Mouse (Mus musculus) forebrain, embryonic 12.5 days (tissue): ENCODE results near the gene Znrd1as. TPM values are rescaled to one million over a fixed set of nuclear protein-coding genes. Genes with fewer than 3 reads are reported as not detected.
A peak's percentile ranks its signal among the peaks of the same experiment; 100 is the strongest.

Experiments used
- ATAC-seq: fragments of 200-750 bp; cut with Nextera tagmentation; 2 replicates; pipeline ENCODE4 v1.8.0; 2017; ENCODE audit warnings: moderate TSS enrichment; ENCODE audit not compliant: low FRiP score
- H3K27ac ChIP-seq: fragments of 300-500 bp; sonication (generic); 2 replicates; pipeline ENCODE4 v1.5.1; 2016; ENCODE audit warnings: mild to moderate bottlenecking
- H3K27me3 ChIP-seq: fragments of 300-500 bp; sonication (generic); 2 replicates; pipeline ENCODE4 v1.6.1; 2016; ENCODE audit warnings: mild to moderate bottlenecking
- H3K36me3 ChIP-seq: fragments of 300-500 bp; sonication (generic); replicated peaks from 2 replicates; pipeline ENCODE4 v1.6.1; 2016; ENCODE audit warnings: mild to moderate bottlenecking
- H3K4me1 ChIP-seq: fragments of 300-500 bp; sonication (generic); 2 replicates; pipeline ENCODE4 v1.6.1; 2016
- H3K4me2 ChIP-seq: fragments of 300-500 bp; sonication (generic); 2 replicates; pipeline ENCODE4 v1.6.1; 2016; ENCODE audit warnings: mild to moderate bottlenecking, moderate library complexity
- H3K4me3 ChIP-seq: fragments of 300-500 bp; sonication (generic); replicated peaks from 2 replicates; pipeline ENCODE4 v1.5.1; 2016; ENCODE audit warnings: mild to moderate bottlenecking
- H3K9ac ChIP-seq: fragments of 300-500 bp; sonication (generic); 2 replicates; pipeline ENCODE4 v1.6.1; 2016; ENCODE audit warnings: mild to moderate bottlenecking
- H3K9me3 ChIP-seq: fragments of 300-500 bp; sonication (generic); 2 replicates; pipeline ENCODE4 v1.6.1; 2016
- WGBS: fragments of 180-500 bp; shearing (Covaris S2); methylation state at CpG from one replicate; pipeline ENCODE4 v1.1.7; 2016; 5-methylcytosine and 5-hydroxymethylcytosine counted together
- polyA plus RNA-seq: library from polyadenylated mRNA; unstranded; fragments of >200 nt; fragmentation: Nextera tagmentation; extraction: Ambion mirVana; gene quantifications from 2 replicates; pipeline ENCODE4 v1.2.1, GENCODE M21; 2016

Znrd1as gene
- polyA plus RNA-seq = 7.1 and 7.7 TPM in 2 replicates

- under 1% methylated on average over 46 of the region's 46 CpGs for WGBS
- peak within 1 kb of the TSS; percentile 82 for H3K4me2 ChIP-seq
- H3K4me3 ChIP-seq = peak within 1 kb of the TSS; percentile 67
- peak within 1 kb of the TSS; percentile 79 for H3K9ac ChIP-seq
- peak; percentile 98 for ATAC-seq
- H3K27ac ChIP-seq = peak within 1 kb of the TSS; percentile 68
- peaks cover 15% of the 10 kb centered on the region for H3K4me1 ChIP-seq
- H3K36me3 ChIP-seq = 0 out of 2 replicates have a peak, but pooled peaks cover 3% of the 10 kb centered on the region
- no peaks in the 10 kb centered on the region for H3K27me3 ChIP-seq
- no peaks in the 10 kb centered on the region for H3K9me3 ChIP-seq
Measured at GRCm38 (mm10) chr17:36957999-36958743, at the start of gene Znrd1as, which contains the start of gene Znrd1. TSS of gene Znrd1as (plus strand) at chr17:36958592. TSS of gene Znrd1 (minus strand) at chr17:36958559.

- 58% methylated on average over 4 of the region's 4 CpGs for WGBS
- H3K27me3 ChIP-seq = no peaks in the 10 kb centered on the region
- no peaks in the 10 kb centered on the region for H3K4me1 ChIP-seq
- no peak overlapping the region for H3K4me3 ChIP-seq
- H3K9ac ChIP-seq = no peak overlapping the region
- no peaks in the 10 kb centered on the region for H3K9me3 ChIP-seq
- no peak overlapping the region for H3K27ac ChIP-seq
- ATAC-seq = no peak
- H3K36me3 ChIP-seq = no peaks in the 10 kb centered on the region
- H3K4me2 ChIP-seq = no peak overlapping the region
Measured at GRCm38 (mm10) chr17:36909802-36910201, 48.6 kb upstream of the Znrd1as start.

GRCm38 (mm10) chr17:36912031-36912430, 46.4 kb upstream of the Znrd1as start:
- Histone ChIP-seq H3K27ac (no peak overlapping the region), H3K4me3 (no peak overlapping the region), H3K9ac (no peak overlapping the region), H3K9me3 (no peaks in the 10 kb centered on the region), H3K27me3 (no peaks in the 10 kb centered on the region), H3K4me2 (no peak overlapping the region), H3K36me3 (no peaks in the 10 kb centered on the region), H3K4me1 (no peaks in the 10 kb centered on the region)
- 76% methylated on average over 2 of the region's 2 CpGs for WGBS
- no peak for ATAC-seq

DNA sequence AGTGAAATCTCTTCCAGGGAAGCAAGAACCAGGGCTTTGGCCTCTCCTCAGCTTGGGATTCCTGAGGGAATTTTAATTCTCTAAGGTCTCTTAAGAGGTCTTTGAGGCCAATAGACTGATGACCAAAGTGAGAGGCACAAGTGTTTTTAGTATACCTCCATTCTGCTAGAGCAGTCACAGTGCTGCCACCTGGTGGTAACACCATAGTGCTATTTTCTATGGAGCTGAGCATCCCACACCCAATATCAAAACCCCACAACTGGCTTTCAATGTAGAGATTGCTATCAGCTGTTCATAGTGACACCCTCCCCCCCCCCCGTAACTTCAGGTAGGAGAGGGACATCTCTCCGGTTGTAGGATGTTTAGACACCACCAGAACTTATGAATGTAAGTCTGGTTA, 44.3 kb upstream of the Znrd1as start:
- 15% methylated on average over 2 of the region's 2 CpGs for WGBS
- Histone ChIP-seq H3K4me1 (no peaks in the 10 kb centered on the region), H3K4me2 (no peak overlapping the region), H3K27me3 (no peaks in the 10 kb centered on the region), H3K9ac (no peak overlapping the region), H3K36me3 (no peaks in the 10 kb centered on the region), H3K4me3 (no peak overlapping the region), H3K9me3 (no peaks in the 10 kb centered on the region), H3K27ac (no peak overlapping the region)
- no peak for ATAC-seq

DNA sequence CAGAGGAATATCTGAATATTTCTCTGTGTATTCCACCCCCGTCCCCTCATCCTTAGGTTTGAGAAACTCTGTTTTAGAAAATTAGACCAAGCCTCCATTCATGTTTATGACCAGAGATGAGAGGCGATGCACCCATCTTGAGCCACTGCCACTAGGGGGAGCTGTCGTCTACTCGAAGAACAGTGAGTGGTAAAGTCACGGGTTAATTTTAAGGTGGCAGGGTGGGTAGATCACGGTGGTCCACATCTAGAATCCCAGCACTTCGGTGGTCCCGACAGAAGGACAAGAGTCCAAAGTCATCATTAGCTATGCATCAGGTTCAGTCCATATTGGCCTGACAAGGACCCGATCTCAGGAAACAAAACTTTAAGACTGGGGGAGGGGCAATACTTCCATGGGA, 43.3 kb upstream of the Znrd1as start:
- Histone ChIP-seq H3K4me3 (no peak overlapping the region), H3K4me2 (no peak overlapping the region), H3K9me3 (no peaks in the 10 kb centered on the region), H3K27ac (no peak overlapping the region), H3K9ac (no peak overlapping the region), H3K4me1 (no peaks in the 10 kb centered on the region), H3K27me3 (no peaks in the 10 kb centered on the region), H3K36me3 (no peaks in the 10 kb centered on the region)
- WGBS = 17% methylated on average over 9 of the region's 9 CpGs
- ATAC-seq = peak; percentile 39; the same call in 1 of the 2 replicates

- whole genome bisulfite sequencing = 60% methylated on average over 15 of the region's 15 CpGs
Measured at GRCm38 (mm10) chr17:36920239-36920638, 38.2 kb upstream of the Znrd1as start.

DNA sequence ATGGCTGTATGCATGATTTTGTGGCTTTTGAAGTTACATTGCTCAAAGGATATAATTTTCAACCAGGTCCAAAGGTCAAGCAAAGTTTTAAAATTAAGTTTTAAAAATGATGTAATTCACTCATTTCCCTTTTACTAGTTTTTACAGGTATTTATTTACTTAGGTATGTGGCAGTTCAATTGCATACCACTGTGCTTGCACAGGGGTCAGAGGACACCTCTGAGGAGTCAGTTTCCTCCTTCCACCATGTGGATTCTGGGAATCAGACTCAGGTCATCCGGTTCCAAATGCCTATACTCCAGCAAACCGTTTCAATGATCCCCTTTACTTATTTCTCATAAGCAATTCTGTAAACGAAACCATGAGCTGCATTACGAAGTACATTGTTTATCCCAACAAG, 35.7 kb upstream of the Znrd1as start:
- Histone ChIP-seq H3K4me2 (no peak overlapping the region), H3K9me3 (no peaks in the 10 kb centered on the region), H3K9ac (no peak overlapping the region), H3K36me3 (no peaks in the 10 kb centered on the region), H3K27me3 (0 out of 2 replicates have a peak, but pooled peaks cover 7% of the 10 kb centered on the region), H3K4me1 (no peaks in the 10 kb centered on the region), H3K4me3 (no peak overlapping the region), H3K27ac (no peak overlapping the region)
- ATAC-seq = no peak
- WGBS = 89% methylated on average over 4 of the region's 4 CpGs

More at GRCm38 (mm10) chr17:36920239-36920638, 38.2 kb upstream of the Znrd1as start:
- Histone ChIP-seq H3K9ac (no peak overlapping the region), H3K9me3 (no peaks in the 10 kb centered on the region), H3K36me3 (no peaks in the 10 kb centered on the region), H3K27me3 (0 out of 2 replicates have a peak, but pooled peaks cover 3% of the 10 kb centered on the region), H3K4me2 (no peak overlapping the region), H3K4me1 (no peaks in the 10 kb centered on the region), H3K27ac (no peak overlapping the region), H3K4me3 (no peak overlapping the region)
- no peak for ATAC-seq

DNA sequence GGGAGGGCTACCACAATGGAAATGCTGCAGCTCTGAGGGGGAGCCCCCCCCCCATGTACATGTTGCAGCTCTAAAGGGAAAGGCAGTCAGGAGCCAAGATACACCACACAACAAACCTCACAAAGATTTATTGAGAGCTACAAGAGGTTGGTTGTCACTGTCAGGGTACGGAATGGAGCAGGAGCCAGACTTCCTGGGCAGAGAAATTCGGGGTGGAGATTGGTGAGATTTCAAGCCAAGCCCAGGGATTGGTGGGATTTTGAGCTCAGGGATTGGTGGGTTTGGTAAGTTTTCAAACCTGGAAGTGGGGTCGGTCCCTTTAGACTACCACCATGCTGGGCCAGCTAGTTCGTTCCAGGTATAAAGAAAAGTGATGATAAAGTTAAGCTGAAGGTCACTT, 34.9 kb upstream of the Znrd1as start:
- Histone ChIP-seq H3K27me3 (0 out of 2 replicates have a peak, but pooled peaks cover 7% of the 10 kb centered on the region), H3K27ac (no peak overlapping the region), H3K9me3 (no peaks in the 10 kb centered on the region), H3K9ac (no peak overlapping the region), H3K4me1 (no peaks in the 10 kb centered on the region), H3K36me3 (no peaks in the 10 kb centered on the region), H3K4me2 (no peak overlapping the region), H3K4me3 (no peak overlapping the region)
- WGBS = 75% methylated on average over 4 of the region's 4 CpGs
- no peak for ATAC-seq

DNA sequence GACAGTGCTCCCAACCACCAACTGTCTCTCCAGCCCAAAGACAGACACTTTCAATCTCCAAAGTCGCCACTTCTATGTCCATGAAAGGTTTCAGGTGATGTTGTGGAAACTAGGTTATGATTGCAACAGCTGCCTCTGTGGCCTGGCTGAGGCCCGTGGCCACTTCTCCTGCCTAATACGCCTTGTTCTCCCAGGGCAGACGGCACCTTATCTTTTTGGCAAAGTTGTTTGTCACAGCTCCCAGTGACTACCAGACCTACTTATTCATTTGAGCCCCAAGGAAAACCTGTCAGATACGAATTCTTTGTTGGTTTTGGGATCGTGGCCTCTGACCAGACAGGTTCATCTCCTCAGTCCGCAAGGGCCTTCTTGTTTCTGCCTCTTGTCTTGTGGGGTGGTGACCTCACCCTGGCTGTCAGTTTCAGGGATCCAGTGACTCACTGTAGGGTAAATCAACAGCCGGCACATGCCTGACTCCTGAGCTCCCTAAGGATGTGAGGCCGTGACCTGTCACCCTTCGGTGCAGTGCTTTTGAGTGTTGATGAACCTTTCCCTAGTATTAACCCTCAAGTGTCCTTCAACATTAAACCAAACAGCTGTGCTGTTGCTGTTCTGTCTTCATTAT, 30.8 kb upstream of the Znrd1as start:
- H3K27me3 ChIP-seq = 0 out of 2 replicates have a peak, but pooled peaks cover 3% of the 10 kb centered on the region
- H3K27ac ChIP-seq = no peak overlapping the region
- H3K36me3 ChIP-seq = no peaks in the 10 kb centered on the region
- no peak overlapping the region for H3K4me3 ChIP-seq
- H3K9me3 ChIP-seq = no peaks in the 10 kb centered on the region
- H3K9ac ChIP-seq = no peak overlapping the region
- H3K4me2 ChIP-seq = no peak overlapping the region
- no peak for ATAC-seq
- WGBS = 74% methylated on average over 10 of the region's 10 CpGs
- no peaks in the 10 kb centered on the region for H3K4me1 ChIP-seq

DNA sequence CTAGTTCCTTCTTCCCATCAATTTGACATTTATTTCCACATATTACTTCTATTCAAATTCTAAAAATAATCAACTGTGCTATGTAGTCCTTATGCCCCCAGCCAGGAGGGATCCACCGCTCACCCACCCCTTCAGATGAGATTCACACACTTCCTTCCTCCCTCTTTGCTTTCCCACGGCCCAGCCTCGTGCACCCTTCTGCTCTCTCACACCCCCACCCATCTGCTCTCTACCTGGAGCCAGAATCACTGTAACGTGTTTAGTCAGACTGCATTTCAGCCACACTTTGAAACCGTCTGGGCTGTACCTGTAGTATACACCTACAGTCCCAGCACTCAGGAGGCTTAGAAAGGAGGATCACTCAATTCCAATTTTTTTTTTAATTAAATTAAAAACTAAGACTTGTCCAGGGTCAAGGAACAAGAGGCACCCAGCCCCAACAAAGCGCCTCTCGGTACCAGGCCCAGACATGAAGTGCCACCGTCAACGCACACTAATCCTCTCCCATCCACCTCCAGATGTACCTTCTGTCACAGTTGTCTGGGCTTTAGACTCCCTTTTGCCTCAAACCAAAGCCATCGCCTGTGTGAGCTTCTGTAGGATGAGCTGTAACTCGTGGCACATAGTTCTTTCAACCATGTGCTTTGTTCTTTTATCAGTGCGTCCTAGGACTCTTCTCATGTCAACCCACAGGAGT, 29.0 kb upstream of the Znrd1as start:
- Histone ChIP-seq H3K4me1 (no peaks in the 10 kb centered on the region), H3K9ac (no peak overlapping the region), H3K27me3 (0 out of 2 replicates have a peak, but pooled peaks cover 7% of the 10 kb centered on the region), H3K4me2 (no peak overlapping the region), H3K36me3 (no peaks in the 10 kb centered on the region), H3K4me3 (no peak overlapping the region), H3K27ac (no peak overlapping the region), H3K9me3 (no peaks in the 10 kb centered on the region)
- ATAC-seq = no peak
- 83% methylated on average over 12 of the region's 12 CpGs for WGBS

DNA sequence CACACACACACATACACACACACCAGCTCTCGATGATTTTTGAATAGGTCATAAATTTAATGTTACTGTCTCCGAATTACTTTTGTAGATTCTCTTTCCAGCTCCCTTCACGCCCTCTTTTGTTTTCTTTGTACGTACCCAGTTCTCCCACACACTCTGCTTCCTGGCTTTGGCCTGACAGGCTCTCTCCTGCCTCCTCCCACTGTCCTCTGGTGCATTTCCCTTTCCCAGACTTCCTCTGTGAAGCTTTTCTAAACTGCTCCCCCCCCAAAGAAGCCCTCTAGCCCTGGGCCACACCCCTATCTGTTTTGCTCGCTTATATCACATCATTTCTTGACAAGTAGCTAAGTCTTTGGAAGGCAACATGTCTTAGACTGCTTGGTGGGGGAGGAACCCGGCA, 28.2 kb upstream of the Znrd1as start:
- 82% methylated on average over 6 of the region's 6 CpGs for WGBS
- no peaks in the 10 kb centered on the region for H3K36me3 ChIP-seq

GRCm38 (mm10) chr17:36931130-36931529, 27.3 kb upstream of the Znrd1as start:
- no peak overlapping the region for H3K27ac ChIP-seq
- no peaks in the 10 kb centered on the region for H3K36me3 ChIP-seq
- no peak overlapping the region for H3K9ac ChIP-seq
- WGBS = 82% methylated on average over 4 of the region's 4 CpGs
- 0 out of 2 replicates have a peak, but pooled peaks cover 4% of the 10 kb centered on the region for H3K27me3 ChIP-seq
- H3K4me3 ChIP-seq = no peak overlapping the region
- H3K4me2 ChIP-seq = no peak overlapping the region
- ATAC-seq = no peak
- no peaks in the 10 kb centered on the region for H3K9me3 ChIP-seq
- H3K4me1 ChIP-seq = no peaks in the 10 kb centered on the region

More for the DNA sequence above, 28.2 kb upstream of the Znrd1as start:
- Histone ChIP-seq H3K4me2 (no peak overlapping the region), H3K9ac (no peak overlapping the region), H3K4me1 (no peaks in the 10 kb centered on the region), H3K9me3 (no peaks in the 10 kb centered on the region), H3K27ac (no peak overlapping the region), H3K27me3 (0 out of 2 replicates have a peak, but pooled peaks cover 8% of the 10 kb centered on the region), H3K4me3 (no peak overlapping the region)
- no peak for ATAC-seq
